Mouse (Mus musculus): ENCODE data around the gene Bcl9l.
A peak's percentile ranks its signal among the peaks of the same experiment; 100 is the strongest.

GRCm38 (mm10) chr9:44505824-44506467 lies 23.3 kb downstream of the Bcl9l start:
- peak; percentile 32 for TF ChIP-seq CTCF (IDR thresholded peaks at IDR 0.05)
- TF ChIP-seq EP300 (IDR thresholded peaks at IDR 0.05): no peak
